Mouse (Mus musculus) embryonic facial prominence, embryonic 11.5 days (tissue): Measurements from ENCODE around the gene Ripk4. TPM values are rescaled to one million over a fixed set of nuclear protein-coding genes. Genes with fewer than 3 reads are reported as not detected.

Experiments used
- ATAC-seq: fragments of 200-750 bp; cut with Nextera tagmentation; replicated peaks from 2 replicates; pipeline ENCODE4 v1.8.0; 2017; ENCODE audit warnings: low read depth; ENCODE audit not compliant: insufficient number of reproducible peaks, low FRiP score, low TSS enrichment
- DNase-seq: peaks from one replicate; pipeline ENCODE4 v3.0.0-alpha.2; 2015; ENCODE audit warnings: low spot score
- H3K27ac ChIP-seq: fragments of 300-500 bp; sonication (generic); replicated peaks from 2 replicates; pipeline ENCODE4 v1.5.1; 2014; ENCODE audit warnings: mild to moderate bottlenecking, low read depth, low read length, control low read depth
- H3K27me3 ChIP-seq: fragments of 300-500 bp; sonication (generic); 2 replicates; pipeline ENCODE4 v1.6.1; 2014; ENCODE audit warnings: mild to moderate bottlenecking, low read length, moderate library complexity, mixed read lengths; ENCODE audit not compliant: control insufficient read depth, insufficient read depth
- H3K36me3 ChIP-seq: fragments of 300-500 bp; sonication (generic); replicated peaks from 2 replicates; pipeline ENCODE4 v1.6.1; 2014; ENCODE audit warnings: low read depth, mild to moderate bottlenecking, low read length, moderate library complexity, mixed read lengths; ENCODE audit not compliant: control insufficient read depth, insufficient read depth
- H3K4me1 ChIP-seq: fragments of 300-500 bp; sonication (generic); 2 replicates; pipeline ENCODE4 v1.6.1; 2014; ENCODE audit warnings: low read length, mixed read lengths; ENCODE audit not compliant: control insufficient read depth, insufficient read depth
- H3K4me2 ChIP-seq: fragments of 300-500 bp; sonication (generic); 2 replicates; pipeline ENCODE4 v1.6.1; 2014; ENCODE audit warnings: low read depth, mild to moderate bottlenecking, control low read depth, low read length, moderate library complexity
- H3K4me3 ChIP-seq: fragments of 300-500 bp; sonication (generic); 2 replicates; pipeline ENCODE4 v1.5.1; 2014; ENCODE audit warnings: low read depth, low read length, control low read depth
- H3K9ac ChIP-seq: fragments of 300-500 bp; sonication (generic); replicated peaks from 2 replicates; pipeline ENCODE4 v1.6.1; 2014; ENCODE audit warnings: mild to moderate bottlenecking, control low read depth, low read length
- H3K9me3 ChIP-seq: fragments of 300-500 bp; sonication (generic); replicated peaks from 2 replicates; pipeline ENCODE4 v1.6.1; 2016; ENCODE audit warnings: mild to moderate bottlenecking, low read length, inconsistent platforms, mixed read lengths; ENCODE audit not compliant: control insufficient read depth
- WGBS: fragments of 180-500 bp; shearing (Covaris S2); extraction: QIAGEN DNeasy Blood & Tissue Kit; methylation state at CpG from one replicate; pipeline ENCODE4 v1.1.7; 2014; 5-methylcytosine and 5-hydroxymethylcytosine counted together
- polyA plus RNA-seq: library from polyadenylated mRNA; unstranded; fragments of >200 nt; fragmentation: Nextera tagmentation; extraction: Ambion mirVana; gene quantifications from 2 replicates; pipeline ENCODE4 v1.2.1, GENCODE M21; 2014

The Ripk4 gene
- polyA plus RNA-seq, result 5.9 and 6.4 TPM in 2 replicates

GRCm38 (mm10) chr16:97763061-97763989 lies at the start of gene Ripk4:
TSS of gene Ripk4 (minus strand) at chr16:97763787.
- Histone ChIP-seq H3K4me2 (peak within 1 kb of the TSS; percentile 65), H3K27ac (no peak within 1 kb of the TSS), H3K9ac (no peak within 1 kb of the TSS; the same call in 1 of the 2 replicates), H3K4me1 (no peaks in the 10 kb centered on the region), H3K4me3 (peak within 1 kb of the TSS; percentile 37), H3K36me3 (no peaks in the 10 kb centered on the region), H3K27me3 (peaks cover 30% of the 10 kb centered on the region), H3K9me3 (no peaks in the 10 kb centered on the region)
- DNase-seq, result peak; percentile 62
- under 1% methylated on average over 86 of the region's 88 CpGs for WGBS
- ATAC-seq, result peak; percentile 80

- H3K27me3 ChIP-seq, result no peaks in the 10 kb centered on the region
- H3K4me3 ChIP-seq, result no peak overlapping the region
- H3K27ac ChIP-seq, result no peak overlapping the region
- peaks cover 17% of the 10 kb centered on the region for H3K36me3 ChIP-seq
- H3K4me2 ChIP-seq, result no peak overlapping the region
- H3K4me1 ChIP-seq, result no peaks in the 10 kb centered on the region
- ATAC-seq, result no peak
- no peak for DNase-seq
- no peaks in the 10 kb centered on the region for H3K9me3 ChIP-seq
- no peak overlapping the region for H3K9ac ChIP-seq
- WGBS, result 97% methylated on average over 3 of the region's 3 CpGs
Measured at GRCm38 (mm10) chr16:97808881-97809280, 45.3 kb upstream of the Ripk4 start.

DNA sequence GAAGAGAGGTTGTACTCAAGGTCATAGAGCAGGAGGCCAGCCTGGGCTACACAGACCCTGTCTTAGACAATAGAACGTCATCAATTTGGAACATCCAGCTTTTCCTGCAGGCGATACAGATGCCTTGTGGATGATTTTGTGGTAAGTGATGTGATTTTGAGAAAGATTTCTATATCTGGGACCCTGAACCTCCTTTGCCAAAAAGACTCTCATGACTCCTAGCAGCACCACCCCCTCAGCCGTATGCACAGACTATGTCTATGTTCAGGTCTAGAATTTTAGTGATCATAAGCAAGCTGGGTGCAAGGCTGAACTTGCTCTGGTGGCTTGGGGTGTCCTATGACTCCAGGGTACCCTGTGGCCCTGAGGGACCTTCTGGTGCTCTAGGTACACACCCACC lies 42.1 kb upstream of the Ripk4 start:
- DNase-seq, result no peak
- Histone ChIP-seq H3K27me3 (no peaks in the 10 kb centered on the region), H3K4me2 (no peak overlapping the region), H3K4me3 (no peak overlapping the region), H3K4me1 (no peaks in the 10 kb centered on the region), H3K27ac (no peak overlapping the region), H3K9me3 (no peaks in the 10 kb centered on the region), H3K36me3 (peaks cover 17% of the 10 kb centered on the region), H3K9ac (no peak overlapping the region)
- ATAC-seq, result no peak
- WGBS, result 98% methylated on average over 3 of the region's 3 CpGs

DNA sequence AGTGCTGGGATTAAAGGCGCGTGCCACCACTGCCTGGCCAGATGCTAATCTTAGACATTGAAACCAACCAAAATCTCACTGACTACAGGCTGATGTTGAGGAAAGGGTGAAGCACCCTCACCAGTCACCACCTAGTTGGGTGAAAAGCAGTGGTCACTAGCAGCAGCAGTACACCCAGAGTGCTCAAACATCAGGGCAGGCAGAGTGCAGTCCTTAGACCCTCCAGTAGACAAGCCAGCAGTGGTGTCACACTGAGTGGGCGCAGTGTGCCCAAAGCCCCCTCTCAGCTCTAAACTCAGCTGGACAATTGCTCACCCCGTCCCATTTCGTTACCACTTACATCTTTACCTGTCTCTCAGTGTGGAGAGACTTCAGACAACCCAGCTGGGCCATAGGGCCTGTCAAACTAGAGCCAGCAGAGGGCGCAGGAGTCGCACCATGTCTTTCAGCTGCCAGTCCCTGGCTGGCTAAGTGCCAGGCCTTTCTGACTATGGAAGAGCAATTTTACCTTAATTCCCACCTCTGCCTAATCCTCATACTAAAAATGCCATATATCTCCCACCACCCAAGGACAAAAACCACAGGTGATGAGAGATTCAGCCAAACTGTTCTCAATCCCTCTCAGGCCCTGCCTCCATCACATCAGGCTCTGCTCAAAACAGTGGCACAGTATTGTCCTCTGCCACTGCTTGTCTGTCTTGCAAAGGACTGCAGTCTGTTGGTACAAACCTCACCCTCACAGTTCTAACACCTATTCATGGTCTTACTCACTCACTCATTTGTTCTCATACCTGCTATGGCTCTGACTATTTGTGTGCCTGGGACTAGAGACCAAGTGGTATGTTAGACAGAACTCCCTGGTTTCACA lies 41.3 kb upstream of the Ripk4 start:
- DNase-seq (peak; percentile 59), ATAC-seq (no peak)
- no peak overlapping the region for H3K9ac ChIP-seq
- H3K36me3 ChIP-seq, result peaks cover 14% of the 10 kb centered on the region
- no peak overlapping the region for H3K4me3 ChIP-seq
- WGBS, result 73% methylated on average over 7 of the region's 7 CpGs
- no peaks in the 10 kb centered on the region for H3K9me3 ChIP-seq
- no peaks in the 10 kb centered on the region for H3K27me3 ChIP-seq
- H3K27ac ChIP-seq, result no peak overlapping the region
- no peak overlapping the region for H3K4me2 ChIP-seq
- no peaks in the 10 kb centered on the region for H3K4me1 ChIP-seq

GRCm38 (mm10) chr16:97797950-97798869 lies 34.6 kb upstream of the Ripk4 start:
- H3K4me2 ChIP-seq, result no peak overlapping the region
- no peaks in the 10 kb centered on the region for H3K4me1 ChIP-seq
- H3K4me3 ChIP-seq, result no peak overlapping the region
- WGBS, result 93% methylated on average over 7 of the region's 7 CpGs
- H3K9ac ChIP-seq, result no peak overlapping the region
- no peaks in the 10 kb centered on the region for H3K27me3 ChIP-seq
- no peaks in the 10 kb centered on the region for H3K9me3 ChIP-seq
- no peak for DNase-seq
- peaks cover 13% of the 10 kb centered on the region for H3K36me3 ChIP-seq
- no peak for ATAC-seq
- H3K27ac ChIP-seq, result no peak overlapping the region

GRCm38 (mm10) chr16:97797212-97797611 lies 33.6 kb upstream of the Ripk4 start:
- ATAC-seq (no peak), DNase-seq (no peak)
- no peak overlapping the region for H3K27ac ChIP-seq
- no peaks in the 10 kb centered on the region for H3K27me3 ChIP-seq
- H3K9me3 ChIP-seq, result no peaks in the 10 kb centered on the region
- H3K4me2 ChIP-seq, result no peak overlapping the region
- WGBS, result 91% methylated on average over 3 of the region's 3 CpGs
- H3K9ac ChIP-seq, result no peak overlapping the region
- H3K4me1 ChIP-seq, result no peaks in the 10 kb centered on the region
- H3K4me3 ChIP-seq, result no peak overlapping the region
- peaks cover 13% of the 10 kb centered on the region for H3K36me3 ChIP-seq

DNA sequence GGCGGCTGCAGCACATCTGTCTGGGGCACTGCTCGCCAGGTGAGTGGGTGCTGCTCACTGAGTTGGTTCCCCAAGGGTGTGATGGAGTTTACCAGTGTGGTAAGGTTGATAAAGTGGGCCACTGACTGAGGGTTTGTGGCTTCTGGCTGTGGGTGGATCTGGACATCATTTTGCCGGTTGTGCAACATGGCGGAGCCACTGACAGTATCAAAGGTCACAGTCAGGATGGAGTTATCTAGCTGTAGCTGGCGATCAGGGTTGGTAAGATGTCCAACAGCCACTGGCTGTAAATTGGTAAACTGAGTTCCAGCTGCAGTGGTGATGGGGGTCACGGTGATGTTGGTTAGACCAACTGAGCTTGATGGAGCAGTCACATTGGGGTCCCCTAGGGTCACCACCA lies 30.7 kb upstream of the Ripk4 start:
- no peaks in the 10 kb centered on the region for H3K4me1 ChIP-seq
- H3K4me3 ChIP-seq, result no peak overlapping the region
- no peaks in the 10 kb centered on the region for H3K27me3 ChIP-seq
- DNase-seq (no peak), ATAC-seq (no peak)
- 92% methylated on average over 6 of the region's 6 CpGs for WGBS
- H3K27ac ChIP-seq, result no peak overlapping the region
- H3K4me2 ChIP-seq, result no peak overlapping the region
- no peaks in the 10 kb centered on the region for H3K9me3 ChIP-seq
- H3K36me3 ChIP-seq, result peaks cover 11% of the 10 kb centered on the region
- H3K9ac ChIP-seq, result no peak overlapping the region
